Mouse (Mus musculus) stomach, embryonic 16.5 days (tissue): ENCODE data around the gene Acvrl1. TPM values are rescaled to one million over a fixed set of nuclear protein-coding genes. Genes with fewer than 3 reads are reported as not detected.

Experiments
- ATAC-seq: fragments of 200-750 bp; cut with Nextera tagmentation; 2 replicates; pipeline ENCODE4 v1.8.0; 2017; ENCODE audit warnings: moderate number of reproducible peaks, moderate TSS enrichment; ENCODE audit not compliant: insufficient read depth, low FRiP score
- H3K27ac ChIP-seq: fragments of 300-500 bp; sonication (generic); 2 replicates; pipeline ENCODE4 v1.5.1; 2014; ENCODE audit warnings: low read length
- H3K27me3 ChIP-seq: fragments of 300-500 bp; sonication (generic); 2 replicates; pipeline ENCODE4 v1.6.1; 2014; ENCODE audit warnings: low read length, control low read depth, mixed read lengths; ENCODE audit not compliant: control insufficient read depth, insufficient read depth
- H3K36me3 ChIP-seq: fragments of 300-500 bp; sonication (generic); 2 replicates; pipeline ENCODE4 v1.6.1; 2014; ENCODE audit warnings: low read length; ENCODE audit not compliant: control insufficient read depth, insufficient read depth
- H3K4me1 ChIP-seq: fragments of 300-500 bp; sonication (generic); 2 replicates; pipeline ENCODE4 v1.6.1; 2014; ENCODE audit warnings: low read length, control low read depth, mixed read lengths; ENCODE audit not compliant: control insufficient read depth, insufficient read depth
- H3K4me2 ChIP-seq: fragments of 300-500 bp; sonication (generic); 2 replicates; pipeline ENCODE4 v1.6.1; 2014; ENCODE audit warnings: low read depth, low read length, mixed read lengths
- H3K4me3 ChIP-seq: fragments of 300-500 bp; sonication (generic); replicated peaks from 2 replicates; pipeline ENCODE4 v1.5.1; 2014; ENCODE audit warnings: mild to moderate bottlenecking, low read length
- H3K9ac ChIP-seq: fragments of 300-500 bp; sonication (generic); 2 replicates; pipeline ENCODE4 v1.6.1; 2014; ENCODE audit warnings: low read length
- H3K9me3 ChIP-seq: fragments of 300-500 bp; sonication (generic); replicated peaks from 2 replicates; pipeline ENCODE4 v1.6.1; 2016; ENCODE audit warnings: low read length, control low read depth; ENCODE audit not compliant: control insufficient read depth
- WGBS: fragments of 180-500 bp; shearing (Covaris S2); extraction: QIAGEN DNeasy Blood & Tissue Kit; methylation state at CpG from one replicate; pipeline ENCODE4 v1.1.7; 2014; 5-methylcytosine and 5-hydroxymethylcytosine counted together
- polyA plus RNA-seq: library from polyadenylated mRNA; unstranded; fragments of >200 nt; fragmentation: Nextera tagmentation; extraction: Ambion mirVana; gene quantifications from 2 replicates; pipeline ENCODE4 v1.2.1, GENCODE M21; 2015

Gene Acvrl1
- polyA plus RNA-seq, 1 experiment from 2014 or later: 34.9 TPM

DNA sequence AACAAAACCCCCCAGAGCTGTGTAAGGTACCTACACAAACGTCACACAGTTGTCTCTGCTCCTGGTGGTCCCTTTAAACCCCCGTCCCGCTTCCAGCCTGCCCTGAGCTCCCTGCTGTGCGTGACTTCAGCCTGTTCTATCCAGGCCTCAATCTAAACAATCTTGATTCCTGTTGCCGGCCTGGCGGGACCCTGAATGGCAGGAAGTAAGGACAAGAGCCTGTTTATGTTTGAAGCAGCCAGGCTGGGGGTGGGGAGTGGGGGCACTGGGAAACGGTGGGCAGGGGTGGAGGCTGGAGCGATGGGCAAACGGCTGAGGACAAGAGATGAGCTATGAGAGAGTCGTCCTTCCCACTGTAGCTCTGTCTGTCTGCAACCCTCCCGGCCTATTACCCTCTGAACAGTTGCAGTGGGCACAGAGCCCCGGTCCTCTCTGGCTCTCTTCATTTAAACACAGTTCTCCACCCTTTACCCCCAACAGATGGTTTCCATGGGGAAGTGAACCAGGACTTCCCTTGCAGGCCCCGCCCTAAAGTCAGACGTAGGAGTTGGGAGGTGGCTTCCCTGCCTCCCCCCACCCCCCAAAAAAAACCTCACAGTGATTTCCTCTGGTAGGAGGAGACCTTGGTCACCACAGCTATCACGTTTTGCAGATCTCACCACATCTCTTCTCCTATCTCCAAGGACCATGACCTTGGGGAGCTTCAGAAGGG, 5.8 kb downstream of the Acvrl1 start:
- Histone ChIP-seq H3K4me2 (peak overlapping the region; percentile 54), H3K27me3 (0 out of 2 replicates have a peak, but pooled peaks cover 3% of the 10 kb centered on the region), H3K9me3 (no peaks in the 10 kb centered on the region), H3K27ac (peak overlapping the region; percentile 94), H3K9ac (peak overlapping the region; percentile 64), H3K4me3 (peak overlapping the region; percentile 45), H3K4me1 (peaks cover 63% of the 10 kb centered on the region), H3K36me3 (no peaks in the 10 kb centered on the region)
- WGBS: 15% methylated on average over 15 of the region's 15 CpGs
- peak; percentile 67 for ATAC-seq

DNA sequence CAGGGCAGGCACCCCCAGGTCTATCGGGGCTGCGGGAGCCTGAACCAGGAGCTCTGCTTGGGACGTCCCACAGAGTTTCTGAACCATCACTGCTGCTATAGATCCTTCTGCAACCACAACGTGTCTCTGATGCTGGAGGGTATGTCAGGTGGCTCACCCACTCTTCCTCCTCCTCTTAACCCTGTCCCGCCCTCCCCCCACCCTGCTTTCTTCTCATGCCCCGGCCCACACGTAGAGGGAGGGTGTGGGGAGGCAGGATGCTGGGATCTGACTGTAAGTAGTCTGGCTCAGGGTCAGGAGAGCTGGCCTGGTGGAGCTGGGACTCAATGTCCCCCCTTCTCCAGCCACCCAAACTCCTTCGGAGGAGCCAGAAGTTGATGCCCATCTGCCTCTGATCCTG, 7.1 kb downstream of the Acvrl1 start:
- no peak for ATAC-seq
- no peaks in the 10 kb centered on the region for H3K27me3 ChIP-seq
- 56% methylated on average over 8 of the region's 8 CpGs for WGBS
- peak overlapping the region; percentile 94; the same call in 1 of the 2 replicates for H3K27ac ChIP-seq
- no peaks in the 10 kb centered on the region for H3K36me3 ChIP-seq
- peaks cover 64% of the 10 kb centered on the region for H3K4me1 ChIP-seq
- peak overlapping the region; percentile 64 for H3K9ac ChIP-seq
- peak overlapping the region; percentile 45 for H3K4me3 ChIP-seq
- H3K9me3 ChIP-seq: no peaks in the 10 kb centered on the region
- peak overlapping the region; percentile 54 for H3K4me2 ChIP-seq

DNA sequence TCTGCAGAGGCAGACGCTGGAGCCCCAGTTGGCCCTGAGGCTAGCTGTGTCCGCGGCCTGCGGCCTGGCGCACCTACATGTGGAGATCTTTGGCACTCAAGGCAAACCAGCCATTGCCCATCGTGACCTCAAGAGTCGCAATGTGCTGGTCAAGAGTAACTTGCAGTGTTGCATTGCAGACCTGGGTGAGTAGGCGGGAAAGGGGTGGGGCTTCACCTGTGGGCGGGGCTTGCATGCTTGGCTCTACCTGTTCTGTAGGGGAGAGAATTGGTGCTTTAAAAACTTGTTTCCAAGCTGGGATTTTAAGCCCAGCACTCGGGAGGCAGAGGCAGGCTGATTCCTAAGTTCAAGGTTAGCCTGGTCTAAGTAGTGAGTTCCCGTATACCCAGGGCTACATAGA, 9.1 kb downstream of the Acvrl1 start:
- no peak overlapping the region for H3K4me3 ChIP-seq
- no peaks in the 10 kb centered on the region for H3K27me3 ChIP-seq
- no peak overlapping the region for H3K27ac ChIP-seq
- H3K9me3 ChIP-seq: no peaks in the 10 kb centered on the region
- H3K4me1 ChIP-seq: peaks cover 56% of the 10 kb centered on the region
- no peak overlapping the region for H3K9ac ChIP-seq
- H3K36me3 ChIP-seq: no peaks in the 10 kb centered on the region
- H3K4me2 ChIP-seq: no peak overlapping the region
- 83% methylated on average over 11 of the region's 11 CpGs for WGBS
- no peak for ATAC-seq

DNA sequence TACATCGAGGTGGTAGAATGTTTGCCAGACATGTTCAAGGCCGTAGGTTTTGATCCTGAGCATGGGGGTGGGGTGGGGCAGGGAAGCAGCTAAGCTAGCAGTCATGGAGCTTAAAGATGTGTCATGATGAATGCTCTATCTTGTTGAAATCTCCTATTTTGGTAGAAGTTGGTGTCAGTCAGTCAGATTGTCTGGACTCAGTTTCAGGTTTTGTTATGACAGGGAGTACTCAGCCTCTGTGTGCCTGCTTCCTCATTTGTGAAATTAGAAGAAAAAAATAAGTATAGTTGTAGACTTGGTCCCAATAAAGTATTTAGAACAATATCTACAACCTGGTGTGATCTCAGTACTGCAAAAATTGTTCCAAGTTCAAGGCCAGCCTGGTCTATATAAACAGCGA, 10.4 kb downstream of the Acvrl1 start:
- Histone ChIP-seq H3K4me3 (no peak overlapping the region), H3K4me2 (no peak overlapping the region), H3K36me3 (no peaks in the 10 kb centered on the region), H3K4me1 (peaks cover 56% of the 10 kb centered on the region), H3K27me3 (no peaks in the 10 kb centered on the region), H3K9me3 (no peaks in the 10 kb centered on the region), H3K9ac (no peak overlapping the region), H3K27ac (no peak overlapping the region)
- WGBS: 77% methylated on average over 3 of the region's 3 CpGs
- no peak for ATAC-seq

DNA sequence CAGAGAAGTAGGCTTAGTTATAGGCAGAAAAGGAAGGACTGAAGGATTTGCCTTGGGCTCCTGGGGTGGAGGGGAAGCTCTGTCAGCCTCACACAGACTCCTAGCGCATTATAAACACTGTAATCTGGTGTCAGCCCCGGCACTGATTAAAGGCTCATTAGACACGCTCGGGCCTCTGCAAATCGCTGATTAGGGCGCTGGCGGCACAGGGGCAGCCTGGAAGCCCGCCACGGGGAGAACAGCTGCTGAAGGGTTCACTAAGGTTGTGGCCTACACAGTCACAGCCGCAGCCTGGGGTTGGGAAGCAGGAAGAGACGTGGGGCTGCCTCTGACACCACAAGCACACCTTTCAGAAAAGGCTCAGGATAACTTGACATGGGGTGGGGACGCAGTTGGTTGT, 11.6 kb downstream of the Acvrl1 start:
- no peaks in the 10 kb centered on the region for H3K36me3 ChIP-seq
- H3K4me1 ChIP-seq: peaks cover 56% of the 10 kb centered on the region
- H3K9me3 ChIP-seq: no peaks in the 10 kb centered on the region
- peak overlapping the region; percentile 58 for H3K27ac ChIP-seq
- ATAC-seq: peak; percentile 11; the same call in 1 of the 2 replicates
- H3K4me2 ChIP-seq: peak overlapping the region; percentile 16; the same call in 1 of the 2 replicates
- WGBS: 22% methylated on average over 12 of the region's 12 CpGs
- no peaks in the 10 kb centered on the region for H3K27me3 ChIP-seq
- peak overlapping the region; percentile 13; the same call in 1 of the 2 replicates for H3K9ac ChIP-seq
- H3K4me3 ChIP-seq: no peak overlapping the region

DNA sequence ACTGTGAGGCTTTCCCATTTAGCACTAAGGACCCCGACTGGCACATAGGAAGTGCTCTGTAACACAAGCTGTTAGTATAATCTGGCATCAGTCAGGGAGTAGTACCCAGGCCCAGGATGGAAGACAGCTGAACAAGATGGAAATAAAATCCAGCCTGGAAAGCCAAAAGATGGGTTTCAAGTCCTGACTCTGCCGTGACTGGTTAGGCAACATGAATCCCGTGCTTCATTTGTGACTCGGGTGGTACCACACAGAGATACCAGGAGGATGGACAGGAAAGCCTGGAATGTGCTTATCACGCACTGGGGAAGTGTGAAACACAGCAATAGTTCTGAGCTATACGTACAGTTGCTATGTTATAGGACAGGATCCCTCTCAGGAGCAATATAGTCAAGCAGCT, 12.3 kb downstream of the Acvrl1 start:
- peaks cover 52% of the 10 kb centered on the region for H3K4me1 ChIP-seq
- H3K9me3 ChIP-seq: no peaks in the 10 kb centered on the region
- WGBS: 45% methylated on average over 6 of the region's 6 CpGs
- H3K9ac ChIP-seq: peak overlapping the region; percentile 54; the same call in 1 of the 2 replicates
- H3K4me2 ChIP-seq: peak overlapping the region; percentile 27; the same call in 1 of the 2 replicates
- H3K27me3 ChIP-seq: no peaks in the 10 kb centered on the region
- H3K36me3 ChIP-seq: no peaks in the 10 kb centered on the region
- peak overlapping the region; percentile 58 for H3K27ac ChIP-seq
- ATAC-seq: no peak
- no peak overlapping the region for H3K4me3 ChIP-seq

DNA sequence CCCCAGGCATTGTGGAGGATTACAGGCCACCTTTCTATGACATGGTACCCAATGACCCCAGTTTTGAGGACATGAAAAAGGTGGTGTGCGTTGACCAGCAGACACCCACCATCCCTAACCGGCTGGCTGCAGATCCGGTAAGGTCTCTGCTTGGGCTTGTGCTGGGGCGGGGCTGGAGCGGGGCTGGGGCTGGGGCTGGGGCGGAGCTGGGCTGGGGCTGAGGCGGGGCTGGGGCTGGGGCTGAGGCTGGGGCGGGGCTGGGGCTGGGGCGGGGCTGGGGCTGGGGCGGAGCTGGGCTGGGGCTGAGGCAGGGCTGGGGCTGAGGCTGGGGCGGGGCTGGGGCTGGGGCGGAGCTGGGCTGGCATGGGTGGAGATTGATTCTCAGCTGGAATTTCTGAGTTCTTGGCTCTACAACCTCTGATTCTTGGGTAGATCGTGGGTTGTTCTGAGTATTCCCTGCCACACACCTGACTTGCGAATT, 12.8 kb downstream of the Acvrl1 start:
- Histone ChIP-seq H3K27ac (peak overlapping the region; percentile 58), H3K4me1 (peaks cover 55% of the 10 kb centered on the region), H3K9me3 (no peaks in the 10 kb centered on the region), H3K9ac (peak overlapping the region; percentile 54; the same call in 1 of the 2 replicates), H3K4me2 (peak overlapping the region; percentile 27; the same call in 1 of the 2 replicates), H3K36me3 (no peaks in the 10 kb centered on the region), H3K4me3 (no peak overlapping the region), H3K27me3 (no peaks in the 10 kb centered on the region)
- WGBS: 3% methylated on average over 11 of the region's 14 CpGs
- ATAC-seq: peak; percentile 61

DNA sequence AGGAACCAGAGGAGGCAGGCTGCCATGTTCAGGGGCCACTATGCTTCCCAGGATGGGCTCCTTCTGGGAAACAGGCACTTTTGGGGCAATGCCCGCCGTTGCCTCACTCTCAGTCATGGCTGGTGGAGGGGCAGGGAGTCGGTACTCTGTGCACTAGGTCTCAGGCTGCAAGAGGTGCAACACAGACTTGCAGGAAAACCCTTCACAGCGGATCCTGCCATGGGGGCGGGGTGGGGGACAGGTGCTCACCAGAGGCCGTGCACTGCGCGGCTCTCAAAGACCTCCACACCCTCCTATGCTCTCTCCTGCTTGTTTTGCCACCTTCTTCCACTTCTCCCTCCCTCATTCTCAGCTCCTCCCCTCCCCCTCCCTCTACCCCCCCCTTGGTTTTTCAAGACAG, 14.3 kb downstream of the Acvrl1 start:
- Histone ChIP-seq H3K27me3 (no peaks in the 10 kb centered on the region), H3K4me1 (peaks cover 70% of the 10 kb centered on the region), H3K4me2 (no peak overlapping the region), H3K36me3 (no peaks in the 10 kb centered on the region), H3K9ac (no peak overlapping the region), H3K9me3 (no peaks in the 10 kb centered on the region), H3K4me3 (no peak overlapping the region), H3K27ac (no peak overlapping the region)
- no peak for ATAC-seq
- 66% methylated on average over 8 of the region's 8 CpGs for WGBS

DNA sequence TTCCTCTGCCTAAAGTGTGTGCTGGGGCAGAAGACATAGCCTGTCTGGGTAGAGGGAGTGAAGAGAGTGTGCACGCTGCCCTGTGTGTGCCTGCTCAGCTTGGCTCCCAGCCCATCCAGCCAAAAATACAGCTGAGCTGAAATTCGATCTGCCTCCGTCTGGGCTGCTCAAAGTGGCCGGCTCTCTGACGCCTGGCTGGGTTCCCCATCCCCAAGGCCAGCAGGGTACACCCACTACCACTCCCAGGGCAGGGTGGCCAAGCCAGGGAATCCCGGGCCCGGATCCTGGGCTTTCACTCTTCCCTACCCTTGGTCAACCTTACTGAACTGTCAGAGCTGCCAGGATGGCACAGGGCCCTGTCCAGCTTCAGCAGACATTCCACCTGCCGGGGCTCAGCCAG, 15.2 kb downstream of the Acvrl1 start:
- H3K4me1 ChIP-seq: peaks cover 73% of the 10 kb centered on the region
- peak overlapping the region; percentile 34 for H3K27ac ChIP-seq
- no peak for ATAC-seq
- no peaks in the 10 kb centered on the region for H3K9me3 ChIP-seq
- no peak overlapping the region for H3K4me3 ChIP-seq
- H3K36me3 ChIP-seq: no peaks in the 10 kb centered on the region
- WGBS: 25% methylated on average over 8 of the region's 8 CpGs
- peak overlapping the region; percentile 17; the same call in 1 of the 2 replicates for H3K4me2 ChIP-seq
- H3K9ac ChIP-seq: peak overlapping the region; percentile 38
- no peaks in the 10 kb centered on the region for H3K27me3 ChIP-seq
